Mouse (Mus musculus) stomach, embryonic 16.5 days (tissue): Measurements from ENCODE around the gene Dpm3. TPM values are rescaled to one million over a fixed set of nuclear protein-coding genes. Genes with fewer than 3 reads are reported as not detected.

Experiments used
- ATAC-seq: fragments of 200-750 bp; cut with Nextera tagmentation; 2 replicates; pipeline ENCODE4 v1.8.0; 2017; ENCODE audit warnings: moderate number of reproducible peaks, moderate TSS enrichment; ENCODE audit not compliant: insufficient read depth, low FRiP score
- H3K27ac ChIP-seq: fragments of 300-500 bp; sonication (generic); 2 replicates; pipeline ENCODE4 v1.5.1; 2014; ENCODE audit warnings: low read length
- H3K27me3 ChIP-seq: fragments of 300-500 bp; sonication (generic); 2 replicates; pipeline ENCODE4 v1.6.1; 2014; ENCODE audit warnings: low read length, control low read depth, mixed read lengths; ENCODE audit not compliant: control insufficient read depth, insufficient read depth
- H3K36me3 ChIP-seq: fragments of 300-500 bp; sonication (generic); 2 replicates; pipeline ENCODE4 v1.6.1; 2014; ENCODE audit warnings: low read length; ENCODE audit not compliant: control insufficient read depth, insufficient read depth
- H3K4me1 ChIP-seq: fragments of 300-500 bp; sonication (generic); 2 replicates; pipeline ENCODE4 v1.6.1; 2014; ENCODE audit warnings: low read length, control low read depth, mixed read lengths; ENCODE audit not compliant: control insufficient read depth, insufficient read depth
- H3K4me2 ChIP-seq: fragments of 300-500 bp; sonication (generic); 2 replicates; pipeline ENCODE4 v1.6.1; 2014; ENCODE audit warnings: low read depth, low read length, mixed read lengths
- H3K4me3 ChIP-seq: fragments of 300-500 bp; sonication (generic); replicated peaks from 2 replicates; pipeline ENCODE4 v1.5.1; 2014; ENCODE audit warnings: mild to moderate bottlenecking, low read length
- H3K9ac ChIP-seq: fragments of 300-500 bp; sonication (generic); 2 replicates; pipeline ENCODE4 v1.6.1; 2014; ENCODE audit warnings: low read length
- H3K9me3 ChIP-seq: fragments of 300-500 bp; sonication (generic); replicated peaks from 2 replicates; pipeline ENCODE4 v1.6.1; 2016; ENCODE audit warnings: low read length, control low read depth; ENCODE audit not compliant: control insufficient read depth
- WGBS: fragments of 180-500 bp; shearing (Covaris S2); extraction: QIAGEN DNeasy Blood & Tissue Kit; methylation state at CpG from one replicate; pipeline ENCODE4 v1.1.7; 2014; 5-methylcytosine and 5-hydroxymethylcytosine counted together
- polyA plus RNA-seq: library from polyadenylated mRNA; unstranded; fragments of >200 nt; fragmentation: Nextera tagmentation; extraction: Ambion mirVana; gene quantifications from 2 replicates; pipeline ENCODE4 v1.2.1, GENCODE M21; 2015

The Dpm3 gene
- polyA plus RNA-seq, 1 experiment from 2014 or later, result 131 TPM

DNA sequence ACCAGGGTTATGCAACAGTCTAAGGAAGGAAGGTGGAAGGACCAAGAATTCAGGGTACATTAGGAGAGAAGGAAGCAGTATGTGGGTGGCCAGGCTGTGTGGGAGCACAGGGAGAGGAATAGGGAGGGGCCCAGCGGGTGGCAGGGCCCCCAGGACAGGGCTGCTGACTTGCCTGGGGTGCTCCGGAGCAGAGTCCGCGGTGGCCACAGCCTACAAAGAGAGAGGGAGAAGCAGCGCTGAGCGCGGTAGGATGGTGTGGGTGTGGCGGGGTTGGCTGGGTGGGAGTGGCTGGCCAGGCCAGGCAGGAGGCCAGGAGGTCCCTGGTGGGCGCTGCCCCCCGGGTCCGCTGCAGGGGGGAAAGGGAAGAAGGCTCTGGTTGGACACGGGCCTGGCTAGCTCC lies 20.7 kb upstream of the Dpm3 start:
- peak overlapping the region; percentile 22; the same call in 1 of the 2 replicates for H3K4me2 ChIP-seq
- H3K9me3 ChIP-seq, result no peaks in the 10 kb centered on the region
- no peak overlapping the region for H3K27ac ChIP-seq
- no peaks in the 10 kb centered on the region for H3K36me3 ChIP-seq
- H3K9ac ChIP-seq, result no peak overlapping the region
- WGBS, result 51% methylated on average over 12 of the region's 12 CpGs
- no peak overlapping the region for H3K4me3 ChIP-seq
- peaks cover 10% of the 10 kb centered on the region for H3K4me1 ChIP-seq
- no peaks in the 10 kb centered on the region for H3K27me3 ChIP-seq
- peak; percentile 8; the same call in 1 of the 2 replicates for ATAC-seq

DNA sequence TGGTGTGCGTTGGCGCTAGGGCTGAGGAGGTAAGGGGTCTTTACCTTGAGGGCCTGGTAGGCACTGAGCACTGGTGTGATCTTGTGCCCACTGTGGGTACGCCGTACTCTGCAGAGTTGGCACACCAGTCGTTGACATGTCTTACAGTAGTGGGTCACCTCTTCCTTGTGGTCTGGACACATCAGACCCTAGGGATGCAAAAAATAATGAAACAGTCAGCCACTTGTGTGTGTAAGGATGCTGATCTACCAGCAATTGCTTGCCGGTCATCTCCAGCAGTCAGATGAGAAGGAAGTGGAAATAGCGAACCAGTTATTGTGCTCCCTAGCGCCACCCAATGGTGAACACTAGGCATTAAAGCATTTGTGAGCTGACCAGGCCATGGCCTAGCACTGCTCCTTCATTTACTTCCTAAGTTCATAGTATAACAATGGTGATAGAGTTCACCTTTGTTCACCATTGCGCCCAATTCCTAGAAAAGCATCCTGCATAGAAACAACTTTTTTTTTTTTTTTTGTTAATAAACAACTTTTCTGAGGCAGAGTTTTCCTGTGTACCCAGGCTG lies 16.7 kb upstream of the Dpm3 start:
- H3K4me1 ChIP-seq, result peaks cover 11% of the 10 kb centered on the region
- WGBS, result 68% methylated on average over 9 of the region's 9 CpGs
- ATAC-seq, result no peak

GRCm38 (mm10) chr3:89243609-89244008 lies 15.5 kb upstream of the Dpm3 start:
- H3K27me3 ChIP-seq, result no peaks in the 10 kb centered on the region
- no peak overlapping the region for H3K27ac ChIP-seq
- H3K4me2 ChIP-seq, result peak overlapping the region; percentile 75; the same call in 1 of the 2 replicates
- no peak overlapping the region for H3K9ac ChIP-seq
- H3K4me3 ChIP-seq, result no peak overlapping the region
- ATAC-seq, result peak; percentile 51; the same call in 1 of the 2 replicates
- no peaks in the 10 kb centered on the region for H3K9me3 ChIP-seq
- peaks cover 12% of the 10 kb centered on the region for H3K4me1 ChIP-seq
- H3K36me3 ChIP-seq, result no peaks in the 10 kb centered on the region
- WGBS, result 20% methylated on average over 14 of the region's 14 CpGs

More for the DNA sequence above, 16.7 kb upstream of the Dpm3 start:
- Histone ChIP-seq H3K4me2 (no peak overlapping the region), H3K9me3 (no peaks in the 10 kb centered on the region), H3K36me3 (no peaks in the 10 kb centered on the region), H3K4me3 (no peak overlapping the region), H3K27ac (no peak overlapping the region), H3K27me3 (no peaks in the 10 kb centered on the region), H3K9ac (no peak overlapping the region)

DNA sequence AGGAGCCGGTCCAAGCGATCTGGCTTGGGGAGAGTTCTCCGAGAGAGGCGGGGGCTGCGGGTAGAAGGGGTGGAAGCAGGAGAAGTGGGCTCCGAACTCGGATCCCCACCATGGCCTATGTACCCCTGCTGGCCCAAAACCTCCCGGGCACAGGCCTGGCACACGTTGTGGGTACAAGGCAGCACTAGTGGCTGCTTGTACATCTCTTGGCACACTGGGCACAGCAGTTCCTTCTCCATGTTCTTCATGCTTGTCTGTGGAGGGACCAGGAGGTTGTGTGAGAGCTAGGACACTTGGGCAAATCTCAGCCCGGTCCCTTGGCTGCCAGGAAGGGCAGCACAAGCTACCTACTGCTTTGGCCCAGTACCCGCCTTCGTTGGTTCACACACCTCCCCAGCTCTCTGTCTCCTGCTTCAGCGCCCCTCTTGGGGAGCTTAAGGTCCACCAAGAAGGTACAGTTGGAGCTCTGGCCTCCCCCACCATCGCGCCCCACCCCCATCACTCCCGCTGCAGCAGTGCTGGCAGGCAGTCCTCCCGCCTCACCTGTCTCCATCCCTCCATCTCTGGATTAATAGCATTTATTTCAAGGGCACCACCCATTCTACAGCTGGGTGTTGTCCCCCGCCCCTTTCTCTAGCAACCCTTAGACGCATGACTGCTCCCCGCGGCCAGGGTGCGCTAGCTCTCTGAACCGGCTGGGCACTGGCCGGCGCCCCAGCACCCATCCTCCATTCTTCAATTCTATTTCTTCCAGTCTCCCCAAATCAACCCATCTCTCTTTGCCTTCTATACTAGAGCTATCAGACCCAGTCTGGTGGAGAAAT lies 14.8 kb upstream of the Dpm3 start:
- Histone ChIP-seq H3K4me2 (peak overlapping the region; percentile 75), H3K27ac (no peak overlapping the region), H3K4me1 (peaks cover 12% of the 10 kb centered on the region), H3K9ac (peak overlapping the region; percentile 59), H3K4me3 (peak overlapping the region; percentile 76), H3K27me3 (no peaks in the 10 kb centered on the region), H3K36me3 (peaks cover 3% of the 10 kb centered on the region; the same call in 1 of the 2 replicates), H3K9me3 (no peaks in the 10 kb centered on the region)
- WGBS, result 19% methylated on average over 25 of the region's 25 CpGs
- peak; percentile 18; the same call in 1 of the 2 replicates for ATAC-seq

DNA sequence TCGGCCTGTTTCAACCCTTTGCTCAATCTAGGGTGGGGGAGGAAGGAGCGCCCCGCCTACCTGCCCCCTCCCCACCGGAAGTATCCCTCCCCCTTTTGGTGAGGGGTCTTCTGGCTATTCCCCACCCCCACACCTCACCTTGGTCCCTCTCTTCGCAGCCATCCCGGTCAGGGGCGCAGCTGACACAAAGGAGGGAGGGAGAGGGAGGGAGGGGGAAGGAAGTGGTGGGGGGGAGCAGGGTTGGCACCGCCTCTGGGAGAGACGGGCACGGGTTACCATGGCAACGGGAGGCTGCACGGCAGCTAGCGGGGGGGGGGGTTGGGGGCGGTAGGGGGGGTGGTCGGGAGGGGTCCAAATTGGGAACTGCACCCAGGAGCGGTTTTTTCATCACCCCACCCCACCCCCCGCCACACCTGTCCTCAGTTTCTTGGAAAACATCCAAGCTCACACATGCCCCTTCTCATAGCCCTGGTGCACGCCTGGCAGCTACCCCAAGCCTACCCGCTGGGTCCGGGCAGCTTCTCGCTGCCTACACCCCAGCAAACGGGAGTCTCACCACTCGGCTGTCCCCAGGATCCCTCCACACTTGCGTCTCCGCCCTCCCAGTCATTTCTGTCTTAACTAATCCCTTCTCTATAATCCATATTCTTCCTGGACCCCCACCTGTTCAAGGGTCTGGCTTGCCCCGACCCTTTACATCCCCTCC lies 14.0 kb upstream of the Dpm3 start:
- peak overlapping the region; percentile 59 for H3K9ac ChIP-seq
- peak overlapping the region; percentile 50; the same call in 1 of the 2 replicates for H3K27ac ChIP-seq
- H3K36me3 ChIP-seq, result peaks cover 3% of the 10 kb centered on the region; the same call in 1 of the 2 replicates
- 1% methylated on average over 14 of the region's 26 CpGs for WGBS
- H3K27me3 ChIP-seq, result no peaks in the 10 kb centered on the region
- peak overlapping the region; percentile 75 for H3K4me2 ChIP-seq
- no peaks in the 10 kb centered on the region for H3K9me3 ChIP-seq
- peak overlapping the region; percentile 76 for H3K4me3 ChIP-seq
- peaks cover 14% of the 10 kb centered on the region for H3K4me1 ChIP-seq
- 0 out of 2 replicates have a peak, but pooled peaks have one; percentile 35 for ATAC-seq

- peak within 1 kb of the TSS; percentile 75 for H3K4me2 ChIP-seq
- H3K9me3 ChIP-seq, result no peaks in the 10 kb centered on the region
- no peaks in the 10 kb centered on the region for H3K27me3 ChIP-seq
- peaks cover 3% of the 10 kb centered on the region; the same call in 1 of the 2 replicates for H3K36me3 ChIP-seq
- WGBS, result 4% methylated on average over 20 of the region's 20 CpGs
- peak within 1 kb of the TSS; percentile 76 for H3K4me3 ChIP-seq
- H3K27ac ChIP-seq, result peak within 1 kb of the TSS; percentile 70
- peak; percentile 14 for ATAC-seq
- peak within 1 kb of the TSS; percentile 87 for H3K9ac ChIP-seq
- peaks cover 17% of the 10 kb centered on the region for H3K4me1 ChIP-seq
Observed at GRCm38 (mm10) chr3:89245688-89246171, 13.4 kb upstream of the Dpm3 start, which contains the start of gene Krtcap2. Gene Krtcap2, plus strand, starts transcription at chr3:89245966.

DNA sequence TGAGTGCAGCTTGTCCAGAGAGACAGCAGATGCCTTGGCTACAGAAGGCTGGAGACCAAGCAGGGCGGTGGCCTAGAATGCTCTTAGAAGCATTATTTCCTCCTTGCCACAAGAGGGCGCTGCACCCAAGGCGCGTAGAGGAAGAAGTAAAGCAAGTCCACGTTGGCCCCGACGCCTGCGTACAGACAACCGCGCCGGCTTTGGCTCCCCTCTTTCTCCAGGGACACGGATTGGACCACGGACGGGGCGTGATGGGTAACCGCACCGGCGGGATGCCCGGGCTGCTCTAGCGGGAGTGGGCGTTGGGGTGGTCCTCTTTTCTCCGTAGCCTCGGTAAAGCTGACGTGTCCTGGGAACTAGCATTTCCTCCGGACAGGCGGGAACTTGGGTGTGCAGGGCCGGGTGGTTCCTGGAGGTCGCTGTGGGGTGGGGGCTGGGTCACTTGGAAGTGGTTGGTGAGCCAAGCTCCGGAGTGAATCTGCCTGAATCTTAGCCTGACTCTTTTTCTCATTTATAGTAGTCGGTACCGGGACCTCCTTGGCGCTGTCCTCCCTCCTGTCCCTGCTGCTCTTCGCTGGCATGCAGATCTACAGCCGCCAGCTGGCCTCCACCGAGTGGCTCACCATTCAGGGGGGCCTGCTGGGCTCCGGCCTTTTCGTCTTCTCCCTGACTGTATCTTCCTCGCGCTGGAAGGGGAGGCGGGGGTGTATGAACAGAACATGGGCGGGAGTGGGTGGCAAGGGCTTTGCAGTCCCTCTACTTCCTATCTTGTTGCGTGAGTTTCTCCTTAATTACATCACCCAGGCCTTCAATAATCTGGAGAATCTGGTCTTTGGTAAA lies 12.7 kb upstream of the Dpm3 start, which contains the start of gene Trim46:
TSS of gene Trim46 (minus strand) at position 49 of the 840 bp plus-strand sequence.
- H3K4me1 ChIP-seq, result peaks cover 25% of the 10 kb centered on the region
- H3K4me3 ChIP-seq, result peak within 1 kb of the TSS; percentile 76
- peaks cover 3% of the 10 kb centered on the region; the same call in 1 of the 2 replicates for H3K36me3 ChIP-seq
- H3K9me3 ChIP-seq, result no peaks in the 10 kb centered on the region
- H3K9ac ChIP-seq, result peak within 1 kb of the TSS; percentile 87
- no peaks in the 10 kb centered on the region for H3K27me3 ChIP-seq
- H3K27ac ChIP-seq, result peak within 1 kb of the TSS; percentile 70
- WGBS, result under 1% methylated on average over 42 of the region's 42 CpGs
- peak; percentile 70 for ATAC-seq
- peak within 1 kb of the TSS; percentile 75 for H3K4me2 ChIP-seq

DNA sequence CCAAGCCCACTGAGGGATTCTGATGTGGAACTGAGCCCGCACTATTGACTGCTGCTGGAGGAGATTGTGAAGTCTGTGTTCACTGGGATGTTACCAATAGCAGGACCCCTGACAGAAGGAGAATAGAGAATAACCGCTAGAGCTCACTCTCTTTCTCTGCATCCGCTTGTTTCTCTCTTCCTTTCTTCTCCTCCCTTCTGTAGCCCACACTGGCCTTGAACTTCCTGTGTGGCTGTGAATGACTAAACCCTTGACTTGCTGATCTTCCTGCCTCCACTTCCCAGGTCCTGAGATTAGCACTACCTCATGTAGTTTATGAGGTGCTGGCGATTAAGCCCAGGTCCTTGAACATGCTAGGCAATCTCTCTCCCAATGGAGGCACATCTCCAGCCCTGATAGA lies 11.7 kb upstream of the Dpm3 start:
- Histone ChIP-seq H3K4me3 (peak overlapping the region; percentile 76), H3K36me3 (peaks cover 3% of the 10 kb centered on the region; the same call in 1 of the 2 replicates), H3K9me3 (no peaks in the 10 kb centered on the region), H3K27ac (no peak overlapping the region), H3K4me2 (peak overlapping the region; percentile 75), H3K27me3 (no peaks in the 10 kb centered on the region), H3K4me1 (peaks cover 33% of the 10 kb centered on the region), H3K9ac (peak overlapping the region; percentile 87; the same call in 1 of the 2 replicates)
- 85% methylated on average over 4 of the region's 4 CpGs for WGBS
- no peak for ATAC-seq
